Mouse (Mus musculus): ENCODE measurements around the gene Hyou1. TPM values are rescaled to one million over a fixed set of nuclear protein-coding genes. Genes with fewer than 3 reads are reported as not detected.
A peak's percentile ranks its signal among the peaks of the same experiment; 100 is the strongest.
"Not testable (repeated sequence)": the region's sequence is repeated elsewhere in the genome, so short reads cannot be mapped to it uniquely, and the experiment has no call there.

The Hyou1 gene
- polyA plus RNA-seq, 1 experiment from 2014 or later = 35.8 TPM

- Histone ChIP-seq H3K36me3 (peaks cover 51% of the 10 kb centered on the region), H3K4me3 (peak overlapping the region; percentile 86; the same call in 1 of the 2 replicates), H3K27me3 (ENCODE audit: insufficient read depth, poor library complexity, severe bottlenecking) (no peaks in the 10 kb centered on the region; the same call in 1 of the 2 replicates), H3K27ac (peak overlapping the region; percentile 90), H3K9me3 (no peaks in the 10 kb centered on the region), H3K4me1 (replicated peaks) (peaks cover 31% of the 10 kb centered on the region)
- DNase-seq (ENCODE audit: low spot score) = no peak
- 88% methylated on average over 9 of the region's 9 CpGs for WGBS
These were observed 19.3 kb downstream of the Hyou1 start for GRCm38 (mm10) chr9:44398551-44398950.

- H3K4me1 ChIP-seq (replicated peaks) = peaks cover 31% of the 10 kb centered on the region
- H3K36me3 ChIP-seq = peaks cover 58% of the 10 kb centered on the region
- peak overlapping the region; percentile 18 for H3K4me3 ChIP-seq
- no peaks in the 10 kb centered on the region; the same call in 1 of the 2 replicates for H3K27me3 ChIP-seq (ENCODE audit: insufficient read depth, poor library complexity, severe bottlenecking)
- no peak overlapping the region for H3K27ac ChIP-seq
- 85% methylated on average over 13 of the region's 13 CpGs for WGBS
- H3K9me3 ChIP-seq = no peaks in the 10 kb centered on the region
- no peak for DNase-seq (ENCODE audit: low spot score)
These were observed 20.0 kb downstream of the Hyou1 start for GRCm38 (mm10) chr9:44399114-44399794.

DNA sequence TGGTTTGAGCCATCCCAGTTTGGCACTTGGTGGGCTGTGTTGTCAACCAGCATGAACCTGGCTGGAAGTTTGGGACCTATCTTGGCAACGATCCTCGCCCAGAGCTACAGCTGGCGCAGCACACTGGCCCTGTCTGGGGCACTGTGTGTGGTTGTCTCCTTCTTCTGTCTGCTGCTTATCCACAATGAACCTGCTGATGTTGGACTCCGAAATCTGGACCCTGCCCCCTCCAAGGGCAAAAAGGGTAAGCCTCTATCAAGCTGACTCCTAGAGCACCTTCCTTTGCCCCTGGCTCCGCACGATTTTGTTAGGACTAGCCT lies 20.5 kb downstream of the Hyou1 start:
- Histone ChIP-seq H3K27ac (no peak overlapping the region), H3K27me3 (ENCODE audit: insufficient read depth, poor library complexity, severe bottlenecking) (no peaks in the 10 kb centered on the region; the same call in 1 of the 2 replicates), H3K36me3 (peaks cover 63% of the 10 kb centered on the region), H3K4me3 (no peak overlapping the region), H3K4me1 (replicated peaks) (peaks cover 31% of the 10 kb centered on the region), H3K9me3 (no peaks in the 10 kb centered on the region)
- DNase-seq (ENCODE audit: low spot score) = no peak
- 91% methylated on average over 6 of the region's 6 CpGs for WGBS

GRCm38 (mm10) chr9:44401081-44401480 lies 21.8 kb downstream of the Hyou1 start:
- H3K4me3 ChIP-seq = no peak overlapping the region
- DNase-seq (ENCODE audit: low spot score) = no peak
- H3K27ac ChIP-seq = no peak overlapping the region
- H3K9me3 ChIP-seq = no peaks in the 10 kb centered on the region
- peaks cover 40% of the 10 kb centered on the region for H3K4me1 ChIP-seq (replicated peaks)
- WGBS = 88% methylated on average over 4 of the region's 4 CpGs
- no peaks in the 10 kb centered on the region; the same call in 1 of the 2 replicates for H3K27me3 ChIP-seq (ENCODE audit: insufficient read depth, poor library complexity, severe bottlenecking)
- peaks cover 75% of the 10 kb centered on the region for H3K36me3 ChIP-seq

DNA sequence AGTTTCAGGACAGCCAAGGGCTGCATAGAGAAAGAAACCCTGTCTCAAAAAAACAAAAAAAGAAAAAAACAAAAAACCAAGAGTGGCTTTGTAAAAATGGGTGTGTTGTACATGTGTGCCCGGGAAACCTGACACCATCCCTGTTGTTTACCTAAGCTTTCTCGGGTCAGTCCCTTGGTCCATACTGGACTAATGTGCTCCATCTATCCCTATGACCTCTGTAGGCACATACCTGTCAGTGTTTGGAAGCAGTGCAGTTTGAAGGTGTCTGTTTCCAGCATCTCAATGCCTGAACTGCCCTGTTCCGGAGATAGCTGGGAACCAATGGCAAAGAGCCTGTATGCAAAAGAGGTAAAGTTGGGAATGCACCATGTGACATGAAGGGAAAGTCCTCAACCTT lies 25.7 kb downstream of the Hyou1 start:
- Histone ChIP-seq H3K27ac (no peak overlapping the region), H3K36me3 (peaks cover 74% of the 10 kb centered on the region), H3K27me3 (ENCODE audit: insufficient read depth, poor library complexity, severe bottlenecking) (no peaks in the 10 kb centered on the region), H3K9me3 (no peaks in the 10 kb centered on the region), H3K4me1 (replicated peaks) (peaks cover 25% of the 10 kb centered on the region), H3K4me3 (no peak overlapping the region)
- DNase-seq (ENCODE audit: low spot score) = no peak
- WGBS = 85% methylated on average over 3 of the region's 3 CpGs

- Histone ChIP-seq H3K4me1 (replicated peaks) (peaks cover 25% of the 10 kb centered on the region), H3K27ac (peak within 1 kb of the TSS; percentile 94), H3K27me3 (ENCODE audit: insufficient read depth, poor library complexity, severe bottlenecking) (no peaks in the 10 kb centered on the region), H3K36me3 (peaks cover 74% of the 10 kb centered on the region), H3K4me3 (peak within 1 kb of the TSS; percentile 83), H3K9me3 (no peaks in the 10 kb centered on the region)
- peak; percentile 96 for DNase-seq (ENCODE audit: low spot score)
- under 1% methylated on average over 51 of the region's 51 CpGs for WGBS
These were observed 27.8 kb downstream of the Hyou1 start, which contains the start of the genes Rps25 and Trappc4 for GRCm38 (mm10) chr9:44406906-44407751. Rps25 (plus strand) TSS chr9:44407139. Trappc4 (minus strand) TSS chr9:44407600.

- peaks cover 74% of the 10 kb centered on the region for H3K36me3 ChIP-seq
These were observed 28.4 kb downstream of the Hyou1 start for GRCm38 (mm10) chr9:44407752-44408097.

GRCm38 (mm10) chr9:44408693-44409092 lies 29.4 kb downstream of the Hyou1 start:
- 84% methylated on average over 9 of the region's 9 CpGs for WGBS
- Histone ChIP-seq H3K4me1 (replicated peaks) (peaks cover 25% of the 10 kb centered on the region), H3K36me3 (peaks cover 75% of the 10 kb centered on the region), H3K4me3 (peak overlapping the region; percentile 83)
- not testable (repeated sequence) for H3K27me3 ChIP-seq (ENCODE audit: insufficient read depth, poor library complexity, severe bottlenecking); DNase-seq (ENCODE audit: low spot score); H3K27ac ChIP-seq; H3K9me3 ChIP-seq

More at GRCm38 (mm10) chr9:44407752-44408097, 28.4 kb downstream of the Hyou1 start:
- Histone ChIP-seq H3K4me1 (replicated peaks) (peaks cover 25% of the 10 kb centered on the region), H3K27ac (peak overlapping the region; percentile 94), H3K27me3 (ENCODE audit: insufficient read depth, poor library complexity, severe bottlenecking) (no peaks in the 10 kb centered on the region), H3K4me3 (peak overlapping the region; percentile 83), H3K9me3 (no peaks in the 10 kb centered on the region)
- no peak for DNase-seq (ENCODE audit: low spot score)
- WGBS = under 1% methylated on average over 24 of the region's 24 CpGs

DNA sequence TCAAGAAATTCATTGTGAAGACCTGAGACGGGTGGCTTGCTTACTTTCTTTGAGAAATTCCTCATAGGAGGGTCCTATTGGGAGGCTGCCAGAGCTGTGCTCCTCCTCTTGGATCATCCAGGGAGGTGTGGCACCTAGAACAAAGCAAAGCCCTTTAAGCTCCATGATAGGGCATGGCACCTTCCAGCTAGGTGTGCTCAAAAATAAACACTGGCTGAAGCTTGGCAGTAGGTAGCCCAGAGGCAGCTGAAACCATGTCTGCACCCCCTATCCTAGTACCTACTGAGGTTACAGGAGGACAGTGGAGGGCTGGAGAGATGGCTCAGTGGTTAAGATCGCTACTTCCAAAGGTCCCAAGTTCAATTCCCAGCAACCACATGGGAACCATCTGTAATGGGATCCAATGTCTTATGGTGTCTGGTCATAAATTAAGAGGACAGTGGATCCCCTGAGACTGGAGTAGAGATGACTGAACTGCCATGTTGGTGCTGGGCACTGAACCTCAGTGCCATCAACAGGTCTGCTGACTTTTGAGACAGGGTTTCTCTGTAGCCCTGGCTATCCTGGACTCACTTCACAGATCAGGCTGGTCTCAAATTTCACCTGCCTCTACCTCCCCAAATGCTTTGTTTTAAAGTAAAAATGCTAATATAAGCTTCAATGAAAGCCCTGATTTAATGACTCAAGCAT lies 31.5 kb downstream of the Hyou1 start:
- DNase-seq (ENCODE audit: low spot score) = no peak
- Histone ChIP-seq H3K9me3 (no peaks in the 10 kb centered on the region), H3K4me3 (no peak overlapping the region), H3K4me1 (replicated peaks) (peaks cover 17% of the 10 kb centered on the region), H3K27ac (no peak overlapping the region), H3K27me3 (ENCODE audit: insufficient read depth, poor library complexity, severe bottlenecking) (no peaks in the 10 kb centered on the region), H3K36me3 (peaks cover 71% of the 10 kb centered on the region)
- 90% methylated on average over 2 of the region's 2 CpGs for WGBS

- Histone ChIP-seq H3K9me3 (no peaks in the 10 kb centered on the region), H3K27me3 (ENCODE audit: insufficient read depth, poor library complexity, severe bottlenecking) (no peaks in the 10 kb centered on the region), H3K27ac (no peak overlapping the region), H3K4me1 (replicated peaks) (peaks cover 13% of the 10 kb centered on the region), H3K4me3 (no peak overlapping the region), H3K36me3 (peaks cover 76% of the 10 kb centered on the region)
- DNase-seq (ENCODE audit: low spot score) = no peak
- 86% methylated on average over 1 of the region's 1 CpGs for WGBS
These were observed 32.4 kb downstream of the Hyou1 start for GRCm38 (mm10) chr9:44411601-44412130.

DNA sequence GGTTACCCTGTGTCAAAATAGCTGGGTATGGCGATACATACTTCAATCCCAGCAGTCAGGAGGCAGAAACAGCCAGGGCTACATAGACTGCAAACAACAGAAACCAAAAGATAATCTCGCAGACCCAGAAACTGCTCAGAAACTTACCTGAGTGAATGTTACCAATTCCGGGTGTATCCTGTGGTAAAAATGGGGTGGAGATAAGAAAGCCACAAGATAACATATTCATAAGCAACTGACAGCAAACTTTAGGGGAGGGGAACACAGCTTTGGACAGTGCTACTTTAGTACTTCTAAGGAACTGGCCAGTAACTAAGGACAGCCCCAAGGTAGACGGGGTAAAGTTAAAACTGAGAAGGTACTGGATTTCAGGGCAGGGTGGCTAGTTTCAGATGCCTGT lies 33.0 kb downstream of the Hyou1 start:
- DNase-seq (ENCODE audit: low spot score) = no peak
- Histone ChIP-seq H3K9me3 (no peaks in the 10 kb centered on the region), H3K4me1 (replicated peaks) (peaks cover 17% of the 10 kb centered on the region), H3K4me3 (no peak overlapping the region), H3K27ac (no peak overlapping the region), H3K27me3 (ENCODE audit: insufficient read depth, poor library complexity, severe bottlenecking) (no peaks in the 10 kb centered on the region), H3K36me3 (peaks cover 76% of the 10 kb centered on the region)
- WGBS = 88% methylated on average over 4 of the region's 4 CpGs

- Histone ChIP-seq H3K27ac (no peak overlapping the region), H3K36me3 (peaks cover 76% of the 10 kb centered on the region), H3K4me1 (replicated peaks) (peaks cover 21% of the 10 kb centered on the region), H3K9me3 (no peaks in the 10 kb centered on the region), H3K4me3 (no peak overlapping the region), H3K27me3 (ENCODE audit: insufficient read depth, poor library complexity, severe bottlenecking) (no peaks in the 10 kb centered on the region)
- WGBS = 90% methylated on average over 2 of the region's 2 CpGs
- DNase-seq (ENCODE audit: low spot score) = no peak
These were observed 33.5 kb downstream of the Hyou1 start for GRCm38 (mm10) chr9:44412781-44413180.

All from hindbrain, embryonic 10.5 days (tissue).